Mouse (Mus musculus): ENCODE measurements around the gene Ciita.

DNA sequence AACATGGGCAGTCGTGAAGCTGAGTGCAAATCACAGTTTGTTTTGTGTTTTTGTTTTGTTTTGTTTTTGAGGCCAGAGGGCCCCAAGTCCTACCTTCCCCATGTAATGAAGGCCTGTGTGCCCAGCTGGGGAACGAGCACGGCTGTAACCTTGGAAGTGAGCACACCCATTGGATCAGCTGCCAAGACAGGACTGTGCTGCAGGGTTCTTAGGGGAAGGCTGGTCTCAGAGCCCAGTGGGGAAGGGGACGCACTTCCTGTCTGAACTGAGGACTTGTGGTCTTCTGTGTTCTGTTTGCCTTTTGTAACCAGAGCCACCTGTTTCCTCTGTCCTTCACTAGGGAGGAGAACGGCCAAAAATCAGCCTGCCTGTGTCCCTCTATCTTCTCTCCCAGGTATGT lies 97.7 kb downstream of the Ciita start:
- TF ChIP-seq ZNF384 (IDR thresholded peaks at IDR 0.05; ENCODE audit: low read depth, low read length), result no peak
- no peak for TF ChIP-seq HCFC1 (IDR thresholded peaks at IDR 0.05; ENCODE audit: borderline replicate concordance, insufficient read depth, low read length)
- no peak for TF ChIP-seq MAFK (IDR thresholded peaks at IDR 0.05; ENCODE audit: insufficient read depth, low read depth, low read length)
